Mouse (Mus musculus): ENCODE data around the gene Upf3b. TPM values are rescaled to one million over a fixed set of nuclear protein-coding genes. Genes with fewer than 3 reads are reported as not detected.

Upf3b gene
- polyA plus RNA-seq (2012; ENCODE audit: low replicate concordance): 0.30 and 3.8 TPM in 2 replicates

DNA sequence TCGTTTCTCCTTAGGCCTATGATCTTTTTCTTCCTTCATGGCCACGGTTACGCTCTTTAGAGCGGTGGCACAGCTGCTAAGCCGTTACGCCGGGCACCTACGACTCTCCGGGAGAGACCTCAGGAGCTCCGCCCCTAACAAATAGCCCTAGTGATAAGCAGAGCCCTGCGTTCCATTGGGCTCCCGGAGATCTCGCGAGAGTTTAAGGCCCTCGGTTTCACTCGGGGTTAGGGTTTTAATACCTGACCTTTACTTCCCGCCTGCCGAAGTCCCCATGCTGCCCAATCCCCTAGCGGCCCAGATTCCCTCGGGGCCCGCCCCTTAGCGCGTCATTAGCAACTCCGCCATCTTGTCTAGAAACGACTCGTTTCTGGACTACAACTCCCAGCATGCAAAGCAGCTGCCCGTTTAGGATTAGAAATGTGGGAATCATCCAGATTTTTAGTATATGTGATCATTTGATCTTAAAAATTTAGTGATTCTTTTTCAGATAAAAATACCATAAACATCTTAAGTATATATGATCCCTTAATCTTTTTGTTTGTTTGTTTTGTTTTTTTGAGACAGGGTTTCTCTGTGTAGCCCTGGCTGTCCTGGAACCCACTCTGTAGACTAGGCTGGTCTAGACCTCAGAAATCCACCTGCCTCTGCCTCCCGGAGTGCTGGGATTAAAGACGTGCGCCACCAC lies at the start of gene Upf3b:
Gene Upf3b (minus strand): TSS at position 130 of the 688 bp plus-strand sequence.

GRCm38 (mm10) chrX:37126671-37127358 lies 16.7 kb upstream of the Upf3b start, which contains the start of gene Nkap:
Nkap (plus strand) TSS chrX:37126795.

GRCm38 (mm10) chrX:37084927-37085660 lies 25.0 kb downstream of the Upf3b start, which contains the start of gene Rpl39:
Rpl39 (minus strand) TSS chrX:37085402.

DNA sequence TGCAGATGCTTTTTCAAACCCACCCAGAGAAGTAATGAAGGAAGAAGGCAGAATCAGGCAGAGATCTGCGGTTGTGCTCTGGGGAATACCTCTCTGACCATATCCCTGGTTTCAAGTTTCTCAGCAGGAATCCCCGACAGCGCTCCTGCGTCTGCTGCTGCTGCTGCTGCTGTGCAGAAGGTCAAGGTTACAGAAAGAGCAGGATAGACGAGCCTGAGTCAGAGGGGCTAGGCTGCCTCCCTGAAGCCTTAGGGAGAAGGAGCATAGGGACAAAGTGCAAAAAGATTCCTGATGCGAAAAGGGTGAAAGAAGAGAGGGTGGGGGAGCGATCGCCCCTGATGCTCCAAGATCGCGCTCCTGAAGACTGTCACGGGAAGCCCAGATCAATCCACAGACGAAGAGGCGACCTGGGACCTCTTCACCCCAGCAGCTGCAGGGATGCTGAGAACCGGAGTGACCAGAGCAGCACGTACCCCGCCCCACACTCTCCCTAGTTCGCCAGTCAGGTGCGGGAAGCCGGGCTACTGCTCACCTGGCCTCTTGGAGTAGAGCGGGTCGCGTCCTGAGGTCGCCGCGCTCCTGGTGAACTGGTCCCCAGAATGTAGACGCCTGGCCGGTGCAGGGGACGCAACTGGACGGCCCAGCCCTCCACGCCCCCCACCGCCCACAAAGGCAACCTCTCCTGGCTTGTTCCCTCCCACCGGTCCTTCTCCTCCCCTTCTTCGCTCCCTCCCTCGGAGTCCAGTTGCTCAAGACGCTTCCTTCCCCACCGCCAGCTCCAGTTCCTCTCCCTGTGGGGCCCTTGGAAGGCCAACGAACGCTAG lies 61.8 kb downstream of the Upf3b start, which contains the start of gene Sowahd:
Gene Sowahd (plus strand): TSS at position 780 of the 824 bp plus-strand sequence.

Other genes starting within 250 kb of the Upf3b start
- gene Ube2a, start 236.4 kb downstream of the Upf3b start, polyA plus RNA-seq (2012; ENCODE audit: low replicate concordance): 117 and 139 TPM in 2 replicates
- 0.30 and 2.9 TPM in 2 replicates for gene C330007P06Rik, start 236.2 kb downstream of the Upf3b start, polyA plus RNA-seq (2012; ENCODE audit: low replicate concordance)
- gene Nkrf, start 207.4 kb downstream of the Upf3b start, polyA plus RNA-seq (2012; ENCODE audit: low replicate concordance): 0.63 and 1.5 TPM in 2 replicates
- 2.4 and 2.7 TPM in 2 replicates for gene Sept6, start 118.5 kb downstream of the Upf3b start, polyA plus RNA-seq (2012; ENCODE audit: low replicate concordance)
- gene Sowahd, start 61.5 kb downstream of the Upf3b start, polyA plus RNA-seq (2012; ENCODE audit: low replicate concordance): not detected in 2 replicates
- 55.0 and 262 TPM in 2 replicates for gene Rpl39, start 24.9 kb downstream of the Upf3b start, polyA plus RNA-seq (2012; ENCODE audit: low replicate concordance)
- gene Nkap, start 16.5 kb upstream of the Upf3b start, polyA plus RNA-seq (2012; ENCODE audit: low replicate concordance): 14.8 and 19.1 TPM in 2 replicates
- not detected in 2 replicates for gene Akap14, start 58.5 kb upstream of the Upf3b start, polyA plus RNA-seq (2012; ENCODE audit: low replicate concordance)
- 30.7 and 109 TPM in 2 replicates for gene Ndufa1, start 80.8 kb upstream of the Upf3b start, polyA plus RNA-seq (2012; ENCODE audit: low replicate concordance)
- gene Rnf113a1, start 80.9 kb upstream of the Upf3b start, polyA plus RNA-seq (2012; ENCODE audit: low replicate concordance): 1.7 and 2.7 TPM in 2 replicates
- not detected in 2 replicates for gene Gm9, start 100.7 kb upstream of the Upf3b start, polyA plus RNA-seq (2012; ENCODE audit: low replicate concordance)
- not detected in 2 replicates for gene Rhox1, start 111.9 kb upstream of the Upf3b start, polyA plus RNA-seq (2012; ENCODE audit: low replicate concordance)
- gene Rhox2a, start 134.7 kb upstream of the Upf3b start, polyA plus RNA-seq (2012; ENCODE audit: low replicate concordance): not detected in 2 replicates
- gene Rhox3a, start 139.6 kb upstream of the Upf3b start, polyA plus RNA-seq (2012; ENCODE audit: low replicate concordance): not detected in 2 replicates
- gene Rhox4a, start 155.0 kb upstream of the Upf3b start, polyA plus RNA-seq (2012; ENCODE audit: low replicate concordance): not detected in 2 replicates